Mouse (Mus musculus) adrenal gland, postnatal 25 days (tissue): ENCODE results near the gene Morc3. TPM values are rescaled to one million over a fixed set of nuclear protein-coding genes. Genes with fewer than 3 reads are reported as not detected.
"Not testable (repeated sequence)": the region's sequence is repeated elsewhere in the genome, so short reads cannot be mapped to it uniquely, and the experiment has no call there.

Experiments
- DNase-seq: peaks from one replicate; pipeline ENCODE4 v3.0.0; 2021; ENCODE audit warnings: mixed read lengths
- total RNA-seq: library from RNA; stranded (reverse); gene quantifications from 2 replicates; pipeline ENCODE4 v1.2.3, GENCODE M21; 2021

The Morc3 gene
- total RNA-seq, 1 experiment from 2014 or later: 44.5 TPM

DNA sequence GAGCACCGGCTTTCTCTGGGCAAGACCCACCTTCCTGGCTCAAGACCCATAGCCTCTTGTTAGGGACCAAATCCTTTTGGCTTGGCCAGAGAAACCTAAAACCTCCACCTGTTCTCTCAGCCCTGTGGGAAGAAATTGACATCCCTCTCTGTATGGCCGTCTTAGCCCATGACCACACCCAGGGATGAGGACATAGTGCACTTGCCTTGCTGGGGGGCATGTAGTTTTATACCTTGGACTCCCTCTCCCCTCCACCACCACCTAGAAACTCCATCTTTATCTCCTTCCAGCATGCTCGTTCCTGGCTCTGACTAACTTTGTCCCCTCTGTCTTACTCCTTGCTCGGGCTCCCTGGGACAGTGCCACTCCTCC lies 12.6 kb upstream of the Morc3 start:
- DNase-seq: no peak

DNA sequence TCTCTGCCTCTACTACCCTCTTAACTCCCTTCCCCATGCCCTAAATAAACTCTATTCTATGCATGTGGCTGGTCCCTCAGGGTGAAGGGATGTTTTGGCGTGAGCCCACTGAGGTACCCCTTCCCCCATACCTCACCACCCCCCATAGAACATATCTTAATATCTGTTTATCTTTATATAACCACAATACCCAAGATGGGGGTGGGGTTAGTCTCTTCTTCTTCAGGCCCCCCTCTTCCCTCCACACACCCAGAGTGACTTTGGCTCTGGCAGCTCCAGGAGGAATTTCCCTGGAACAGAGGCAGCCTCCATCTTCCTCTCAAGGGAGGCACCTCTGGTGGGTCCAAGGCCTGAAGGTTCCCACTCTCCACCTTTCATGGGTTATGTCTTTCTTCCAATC lies 11.9 kb upstream of the Morc3 start:
- DNase-seq: no peak

DNA sequence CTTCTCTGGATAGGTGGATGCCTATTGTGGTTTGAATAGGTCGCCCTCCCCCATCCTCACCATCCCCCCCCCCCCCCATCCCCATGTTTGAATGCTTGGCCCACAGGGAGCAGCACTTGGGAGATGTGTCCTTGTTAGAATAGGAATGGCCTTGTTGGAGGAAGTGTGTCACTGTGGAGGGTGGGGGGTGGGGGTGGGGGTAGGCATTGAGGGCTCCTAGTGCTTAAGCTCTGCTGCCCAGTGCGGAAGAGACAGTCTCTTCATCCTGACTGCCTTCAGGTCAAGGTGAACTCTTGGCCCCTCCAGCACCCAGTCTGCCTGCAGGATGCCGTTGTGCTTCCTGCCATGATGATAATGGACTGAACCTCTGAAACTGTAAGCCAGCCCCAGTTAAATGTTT lies 10.2 kb upstream of the Morc3 start:
- no peak for DNase-seq

DNA sequence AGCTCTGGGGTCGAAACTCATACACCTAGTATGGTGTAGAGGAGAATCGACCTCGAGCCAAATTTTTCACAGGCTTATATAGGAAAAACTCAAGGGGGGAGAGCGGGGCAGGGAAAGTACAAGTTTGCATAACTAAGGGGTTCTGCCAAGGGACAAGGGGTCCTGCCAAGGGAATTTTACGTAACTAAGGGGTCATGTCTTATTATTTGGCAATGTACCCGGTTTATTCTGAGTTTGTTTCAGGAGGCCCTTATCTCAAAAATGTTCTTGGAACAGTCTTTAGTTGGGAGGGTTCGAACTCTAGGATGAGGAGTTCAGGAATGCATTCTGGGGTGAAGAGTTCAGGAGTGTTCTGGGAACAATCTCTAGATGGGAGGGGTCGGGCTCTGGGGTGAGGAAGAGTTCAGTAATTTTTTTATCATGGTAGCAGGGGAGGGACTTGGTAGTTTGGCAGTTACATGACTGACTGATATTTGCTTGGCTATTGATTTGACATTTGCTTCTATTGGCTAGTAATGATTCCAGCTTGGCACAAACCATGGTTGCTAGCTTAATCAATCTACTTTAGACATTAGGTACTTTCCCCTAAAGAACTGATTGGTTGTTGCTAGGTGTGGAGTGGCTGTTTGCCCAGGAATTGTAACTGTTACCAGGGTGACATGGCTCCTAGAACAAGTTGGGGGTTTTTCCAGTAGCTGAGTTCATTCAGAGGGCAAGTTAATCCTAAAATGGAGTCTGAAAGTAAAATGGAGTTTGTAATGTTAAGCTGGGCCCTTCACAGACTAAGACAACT lies 9.3 kb upstream of the Morc3 start:
- not testable (repeated sequence) for DNase-seq

DNA sequence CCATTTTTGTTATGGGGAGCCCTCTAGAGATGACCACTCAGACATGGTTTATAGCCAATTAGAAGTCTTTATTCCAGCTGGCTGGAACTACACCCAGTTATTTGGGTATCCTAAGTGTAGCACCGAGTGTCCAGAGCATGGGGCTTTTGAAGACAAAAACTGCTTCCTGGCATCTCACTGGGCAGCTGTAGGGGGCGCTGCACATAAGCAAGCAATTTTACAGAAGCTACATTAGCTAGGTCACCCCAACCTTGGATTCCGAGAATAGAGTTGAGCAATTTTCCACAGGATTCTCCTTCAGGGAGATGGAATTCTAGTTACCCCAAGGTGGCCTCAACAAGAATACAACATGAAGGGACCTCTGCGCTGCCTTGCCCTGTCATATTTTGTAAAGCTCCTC lies 7.1 kb upstream of the Morc3 start:
- no peak for DNase-seq

DNA sequence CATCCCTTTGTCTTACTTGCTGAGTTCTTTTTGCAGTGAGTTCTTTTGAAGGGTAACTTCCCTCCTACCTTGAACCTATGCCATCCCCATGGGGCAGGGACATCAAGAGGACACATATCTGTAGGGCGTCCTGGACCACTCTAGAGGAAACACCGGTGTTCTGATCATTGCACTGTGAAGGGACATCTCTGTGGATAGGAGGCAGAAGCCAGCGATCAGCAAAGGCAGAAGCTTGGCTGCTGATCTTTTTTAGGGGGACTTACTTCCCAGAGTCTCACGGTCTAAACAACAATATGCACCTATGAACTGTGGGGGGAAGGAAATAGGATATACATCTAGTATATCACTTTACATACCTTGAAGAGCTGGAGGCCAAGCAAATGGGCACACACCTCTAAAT lies 6.5 kb upstream of the Morc3 start:
- no peak for DNase-seq

DNA sequence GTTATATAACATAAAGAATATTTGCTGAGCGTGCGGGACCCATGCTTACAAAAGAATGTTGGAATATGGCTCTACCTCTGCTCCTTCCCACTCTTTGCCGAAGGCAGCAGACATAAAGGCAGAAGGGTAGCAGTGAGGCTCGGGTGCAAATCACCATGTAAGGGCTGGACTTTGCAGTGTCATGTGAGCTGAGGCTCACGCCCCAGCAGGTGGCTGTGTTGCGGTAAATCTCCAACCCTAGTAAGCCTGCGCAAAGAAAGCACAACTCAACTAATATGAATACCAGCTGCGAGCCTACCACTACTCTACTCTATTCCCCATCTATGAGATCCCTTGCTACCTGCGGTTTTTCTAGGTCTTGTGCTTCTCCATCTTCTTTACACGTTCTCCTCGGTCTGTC lies 5.9 kb upstream of the Morc3 start:
- DNase-seq: no peak

DNA sequence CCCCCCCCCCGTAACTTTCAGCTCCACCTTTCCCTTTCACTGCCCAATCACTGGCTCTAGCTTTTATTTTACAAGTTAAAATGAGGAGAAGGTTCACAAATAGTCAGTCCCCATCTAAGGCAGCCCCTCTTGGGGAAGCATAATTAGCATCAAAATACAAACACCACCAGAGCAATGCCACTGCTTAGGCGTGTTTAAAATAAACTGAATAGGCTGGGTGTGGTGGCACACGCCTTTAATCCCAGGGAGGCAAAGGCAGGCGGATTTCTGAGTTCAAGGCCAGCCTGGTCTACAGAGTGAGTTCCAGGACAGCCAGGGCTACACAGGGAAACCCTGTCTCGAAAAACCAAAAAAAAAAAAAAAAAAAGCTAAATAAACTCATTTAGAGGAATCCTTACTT lies 5.4 kb upstream of the Morc3 start:
- DNase-seq: not testable (repeated sequence)

DNA sequence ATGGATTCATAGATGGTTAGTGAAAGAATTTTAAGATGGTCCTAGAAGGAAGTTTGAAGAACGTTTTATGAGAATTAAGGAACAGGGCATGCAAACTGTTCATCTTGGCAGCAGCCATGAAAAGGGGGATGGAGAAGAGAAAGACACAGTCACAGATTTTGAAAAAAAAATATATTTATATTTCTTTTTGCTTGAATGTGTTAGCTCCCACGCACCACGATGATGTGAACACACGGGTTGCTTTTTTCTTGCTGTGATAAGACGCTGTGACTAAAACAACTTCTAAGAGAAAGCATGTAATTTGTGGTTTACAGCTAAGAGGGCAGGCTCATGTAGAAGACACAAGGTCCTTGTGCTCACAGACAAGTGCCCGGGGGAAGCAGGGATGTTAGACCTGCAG lies 5.0 kb upstream of the Morc3 start:
- no peak for DNase-seq

DNA sequence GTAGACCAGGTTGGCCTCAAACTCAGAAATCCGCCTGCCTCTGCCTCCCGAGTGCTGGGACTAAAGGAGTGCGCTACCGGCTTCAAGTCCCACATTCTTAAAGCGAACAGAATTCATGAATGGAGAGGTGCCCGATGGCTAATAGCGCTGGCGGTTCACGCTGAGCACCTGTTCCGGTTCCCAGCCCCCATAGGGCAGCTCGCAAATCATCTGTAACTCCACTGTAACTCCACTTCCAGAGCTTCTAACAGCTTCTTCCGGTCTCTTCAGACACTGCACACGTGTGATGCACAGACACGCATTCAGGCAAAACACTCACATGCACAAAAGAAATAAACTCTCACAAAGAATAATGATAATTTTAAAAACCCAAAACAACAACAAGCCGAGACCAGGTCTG lies 2.4 kb upstream of the Morc3 start:
- no peak for DNase-seq

DNA sequence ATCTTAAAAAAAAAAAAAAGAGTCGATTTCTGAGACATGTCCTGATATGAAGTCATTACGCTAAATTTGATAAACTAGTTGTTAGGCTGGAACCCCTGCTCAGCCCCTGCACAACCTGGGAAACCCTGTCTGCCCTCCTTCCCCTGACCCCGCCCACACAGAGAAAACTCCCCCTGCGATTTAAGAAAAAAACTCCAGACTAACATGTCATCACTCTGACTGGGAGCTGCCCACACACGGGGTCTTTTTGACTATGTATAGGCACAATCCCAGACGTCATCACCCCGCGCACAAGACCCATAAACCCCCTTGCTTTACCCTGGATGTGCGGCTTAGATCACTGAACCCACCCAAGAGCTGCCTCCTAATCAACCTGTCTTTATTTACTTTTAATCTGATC lies 1.9 kb upstream of the Morc3 start:
- no peak for DNase-seq

DNA sequence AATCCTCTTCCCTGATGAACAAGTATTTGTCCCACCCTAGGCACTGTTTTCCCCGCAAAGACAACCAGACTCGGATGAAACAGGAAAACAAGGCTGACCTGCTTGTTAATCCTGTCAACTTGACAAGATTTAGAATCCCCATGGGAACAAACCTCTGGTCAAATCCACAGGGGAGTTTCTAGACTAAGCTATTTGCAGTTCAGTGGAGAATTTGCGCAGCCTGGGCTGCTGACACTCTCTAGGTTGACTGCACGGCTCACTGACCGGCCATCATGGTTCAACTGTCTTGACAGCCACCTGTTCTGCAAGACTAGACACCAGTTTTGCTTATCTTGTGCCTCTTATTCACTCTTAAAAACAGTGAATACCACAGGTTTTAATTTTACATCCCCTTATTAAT lies 1.0 kb upstream of the Morc3 start:
- DNase-seq: no peak

DNA sequence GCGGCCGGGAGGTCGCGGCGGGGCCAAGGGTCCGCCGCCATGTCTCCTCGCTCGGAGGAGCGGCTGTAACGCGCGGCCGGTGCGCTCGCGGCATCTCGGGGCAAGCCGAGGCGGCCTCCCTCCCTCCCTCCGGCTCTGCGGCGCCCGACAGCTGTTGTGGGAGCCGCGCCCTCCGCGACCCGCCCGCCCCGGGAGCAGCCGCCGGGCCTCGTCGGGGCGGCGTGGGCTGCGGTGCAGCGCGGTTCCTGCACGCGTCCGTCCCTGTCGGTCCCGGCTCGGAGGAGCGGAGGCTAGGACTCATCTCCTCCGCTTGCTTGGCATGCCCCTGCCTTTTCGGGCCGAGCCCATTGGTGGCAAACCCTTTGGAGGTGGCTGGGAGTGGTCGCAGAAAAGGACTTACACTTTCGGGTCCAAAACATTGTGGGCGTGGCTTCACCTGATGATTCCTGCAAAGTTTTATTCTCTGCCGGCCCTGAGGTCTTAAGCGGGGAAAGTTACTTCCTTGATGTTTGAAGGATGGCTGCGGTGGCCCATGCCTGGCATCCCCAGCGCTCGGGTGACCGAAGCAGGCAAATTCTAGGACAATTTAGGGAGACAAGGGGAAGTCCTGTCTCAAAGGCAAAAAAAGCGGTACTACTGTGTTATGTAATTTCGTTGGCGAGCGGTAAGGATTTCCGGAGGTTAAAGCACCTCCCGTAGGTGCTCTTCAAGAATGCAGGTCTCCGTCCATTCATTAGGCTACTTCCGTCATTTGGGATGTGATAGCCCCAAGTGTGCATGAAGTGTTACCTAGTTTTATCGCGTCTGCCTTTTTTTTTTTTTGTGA lies 743 bp downstream of the Morc3 start:
- DNase-seq: no peak

DNA sequence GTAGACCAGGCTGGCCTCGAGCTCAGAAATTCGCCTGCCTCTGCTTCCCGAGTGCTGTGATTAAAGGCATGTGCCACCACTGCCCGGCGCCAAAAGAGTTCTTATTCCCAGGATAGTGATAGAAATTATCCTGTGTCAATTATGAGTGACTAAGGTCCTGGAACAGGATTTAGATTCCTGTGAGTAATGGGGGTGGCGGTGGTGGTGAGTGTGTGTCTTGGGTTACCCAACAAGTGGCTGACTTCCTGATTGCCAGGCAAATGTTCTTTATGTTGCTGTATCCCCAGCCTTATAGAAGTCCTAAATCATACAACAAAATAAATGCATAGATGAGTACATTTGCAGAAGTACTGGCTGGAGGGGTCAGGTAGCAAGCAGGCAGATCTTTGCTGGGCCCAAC lies 1.6 kb downstream of the Morc3 start:
- DNase-seq: no peak

DNA sequence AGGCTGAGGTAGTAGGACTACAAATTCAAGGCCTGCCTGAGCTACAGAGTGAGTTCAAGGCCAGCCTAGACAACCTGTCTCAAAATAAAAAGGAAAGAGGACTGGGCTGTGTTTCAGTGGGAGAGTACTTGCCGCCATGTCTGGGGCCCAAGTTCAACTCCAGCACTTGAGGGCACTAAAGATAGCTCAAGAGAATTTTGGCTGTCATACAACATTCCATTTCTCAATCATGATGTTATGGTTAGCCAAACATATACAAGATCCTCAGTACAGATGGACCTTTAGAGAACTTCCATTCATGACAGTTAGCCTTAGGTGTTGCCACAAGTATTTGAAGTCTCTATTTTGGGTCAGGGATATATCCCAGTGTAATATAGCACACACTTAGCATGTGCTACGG lies 2.2 kb downstream of the Morc3 start:
- no peak for DNase-seq

DNA sequence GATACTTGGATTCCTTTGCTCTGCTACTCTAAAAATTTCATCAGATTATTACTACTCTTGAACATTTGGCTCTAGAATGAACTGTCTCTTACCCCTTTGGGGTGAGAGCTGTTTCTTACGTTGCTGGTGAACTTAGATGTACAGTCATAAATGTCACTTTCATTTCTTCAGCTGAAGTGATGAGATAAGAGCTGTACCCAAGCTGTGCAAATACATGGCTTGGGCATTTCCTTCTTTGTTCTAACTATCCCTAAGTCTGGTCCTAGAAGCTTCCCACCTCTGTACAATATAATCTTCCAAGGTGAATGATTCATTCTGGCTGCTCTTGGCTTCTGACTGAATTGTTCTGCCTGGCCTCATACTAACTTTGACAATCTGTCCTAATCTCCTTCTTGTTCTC lies 7.1 kb downstream of the Morc3 start:
- DNase-seq: no peak

DNA sequence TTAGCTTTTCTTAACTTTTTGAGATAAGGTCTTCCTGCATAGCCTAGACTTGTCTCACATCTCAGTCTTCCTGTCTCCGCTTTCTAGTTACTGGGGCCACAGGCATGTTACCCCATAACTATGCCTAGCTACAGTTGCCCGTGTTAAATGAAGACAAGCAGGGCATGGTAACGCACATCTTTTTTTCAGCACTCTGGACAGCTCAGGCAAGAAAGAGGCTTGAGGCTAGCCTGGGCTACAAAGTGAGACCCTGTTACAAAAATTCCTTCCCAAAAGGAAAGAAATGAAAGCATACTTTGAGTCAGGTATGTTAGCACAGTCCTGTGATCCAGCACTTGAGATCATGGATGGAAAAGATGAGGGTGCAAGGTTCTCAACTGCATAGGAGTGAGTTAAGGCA lies 18.6 kb downstream of the Morc3 start:
- DNase-seq: no peak

DNA sequence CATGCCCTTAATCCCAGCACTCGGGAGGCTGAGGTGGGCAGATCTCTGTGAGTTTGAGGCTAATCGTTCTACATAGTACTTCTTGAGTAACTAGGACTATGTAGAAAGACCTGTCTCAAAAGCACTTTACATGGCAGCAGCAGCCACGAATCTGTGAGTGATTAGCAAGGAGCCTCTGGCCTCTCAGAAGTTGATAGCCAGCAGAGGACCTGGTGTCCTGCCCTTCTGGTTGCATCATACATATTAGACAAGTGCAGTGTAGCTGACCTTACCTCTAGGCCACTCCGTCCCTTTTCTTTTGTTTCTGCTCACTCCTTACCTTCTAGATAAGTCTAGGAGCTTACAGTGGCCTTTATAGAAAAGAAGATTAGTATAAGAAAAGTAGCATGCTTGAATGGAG lies 28.0 kb downstream of the Morc3 start:
- DNase-seq: no peak

DNA sequence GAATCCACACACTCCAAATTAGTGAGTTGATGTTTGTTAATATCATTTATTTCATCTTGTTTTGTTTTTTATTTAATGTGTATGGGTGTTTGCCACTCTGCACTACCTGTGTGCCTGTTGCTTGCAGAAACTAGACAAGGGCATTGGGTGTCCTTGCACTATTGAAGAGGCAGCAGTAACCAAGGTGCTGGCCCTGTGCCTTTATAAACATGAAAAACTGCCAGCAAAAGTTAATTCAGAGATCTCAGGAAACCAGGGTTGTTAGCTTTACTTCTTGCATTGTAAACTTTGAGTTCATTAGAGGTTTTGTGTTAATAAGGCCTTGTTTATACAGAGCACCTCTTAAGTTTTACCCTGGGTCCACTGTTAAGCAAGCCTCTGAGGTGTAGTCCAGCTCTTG lies 28.8 kb downstream of the Morc3 start:
- peak; percentile 23 for DNase-seq

DNA sequence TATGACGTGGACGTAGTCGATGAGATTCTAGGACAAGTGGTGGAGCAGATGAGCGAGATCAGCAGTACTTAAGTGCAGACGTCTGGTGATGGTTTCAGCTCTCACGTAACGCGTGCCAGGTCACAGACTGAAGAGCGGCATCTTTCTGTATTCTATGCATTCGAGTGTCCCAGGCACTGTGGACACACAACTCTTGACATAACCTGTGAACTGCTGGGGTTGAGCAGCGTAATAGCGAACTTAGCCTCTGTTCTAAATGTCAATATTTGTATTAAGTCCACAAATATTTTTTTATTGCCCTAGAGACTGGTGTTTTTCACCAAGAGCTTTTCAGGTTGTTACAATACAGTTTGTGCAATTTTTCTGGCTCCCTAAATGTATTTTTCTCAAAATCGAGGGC lies 42.9 kb downstream of the Morc3 start:
- no peak for DNase-seq

DNA sequence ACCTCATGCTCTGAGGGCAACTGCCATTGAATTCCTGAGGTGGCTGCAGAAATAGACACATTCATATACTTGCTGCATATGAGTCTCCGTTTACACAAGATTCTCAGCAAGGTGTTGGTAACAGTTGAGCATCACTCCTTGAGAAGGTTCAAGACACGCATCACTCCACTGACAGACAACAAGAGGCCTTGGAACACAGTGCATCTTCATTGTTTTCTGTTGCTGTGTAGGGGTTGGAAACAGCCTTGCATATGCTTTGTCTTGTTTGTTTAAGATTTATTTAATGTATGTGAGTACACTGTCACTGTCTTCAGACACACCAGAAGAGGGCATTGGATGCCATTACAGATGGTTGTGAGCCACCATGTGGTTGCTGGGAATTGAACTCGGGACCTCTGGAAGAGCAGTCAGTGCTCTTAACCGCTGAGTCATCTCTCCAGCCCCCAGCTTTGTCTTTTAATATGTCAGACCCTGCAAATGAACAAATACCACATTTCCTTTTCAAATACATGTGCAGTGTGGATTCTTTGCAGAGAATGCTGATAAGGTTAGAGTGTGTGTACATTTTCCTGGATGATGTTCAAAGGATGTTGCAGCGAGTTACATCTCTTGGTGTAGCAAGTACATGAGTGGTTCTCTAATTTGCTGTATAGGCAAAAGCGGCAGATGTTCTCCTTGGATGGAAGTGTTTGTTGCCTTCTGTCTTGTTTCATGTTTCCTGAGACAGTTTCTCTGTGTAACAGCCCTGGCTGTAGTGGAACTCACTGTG lies 45.9 kb downstream of the Morc3 start:
- DNase-seq: no peak

DNA sequence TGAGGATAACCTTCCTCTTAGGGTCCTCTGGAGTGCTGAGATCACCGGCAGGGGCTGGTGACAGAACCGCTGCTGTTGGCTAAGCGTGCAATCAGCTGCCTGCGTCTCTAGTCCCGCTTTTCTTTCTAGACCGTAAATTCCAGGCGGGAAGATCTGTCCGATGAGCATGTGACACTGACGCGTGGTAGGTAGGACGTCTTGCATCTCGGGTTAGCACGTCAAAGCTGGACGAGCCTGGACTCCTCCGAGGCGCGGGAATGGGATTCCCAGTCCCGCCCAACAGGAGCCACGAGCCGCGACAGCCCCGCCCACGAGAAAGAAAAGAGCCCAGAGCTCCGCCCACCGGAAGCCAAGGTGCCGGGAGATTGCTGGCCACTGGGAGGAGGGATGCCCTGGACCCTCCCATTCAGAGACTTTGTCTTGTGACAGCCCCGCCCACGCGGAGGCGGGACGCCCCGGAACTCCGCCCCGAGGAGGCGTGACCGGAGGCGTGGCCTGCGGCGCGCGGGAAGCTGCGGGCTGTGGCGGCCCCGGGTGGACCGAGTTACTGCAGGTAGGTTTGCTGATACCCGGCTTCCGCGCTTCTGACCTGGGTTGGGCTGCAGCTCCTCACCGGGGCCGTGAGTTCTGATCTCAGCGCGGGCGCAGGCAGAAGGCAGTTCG lies 51.6 kb downstream of the Morc3 start, which contains the start of gene Chaf1b:
Gene Chaf1b (plus strand): TSS at position 479 of the 663 bp plus-strand sequence.
- DNase-seq: peak; percentile 95
